Mouse (Mus musculus) midbrain, embryonic 12.5 days (tissue): ENCODE data around the gene Ube2m. TPM values are rescaled to one million over a fixed set of nuclear protein-coding genes. Genes with fewer than 3 reads are reported as not detected.
"Not testable (repeated sequence)": the region's sequence is repeated elsewhere in the genome, so short reads cannot be mapped to it uniquely, and the experiment has no call there.

Experiments
- ATAC-seq: fragments of 200-750 bp; cut with Nextera tagmentation; 2 replicates; pipeline ENCODE4 v1.8.0; 2017; ENCODE audit warnings: low read depth, moderate TSS enrichment, moderate library complexity; ENCODE audit not compliant: low FRiP score
- H3K27ac ChIP-seq: fragments of 300-500 bp; sonication (generic); replicated peaks from 2 replicates; pipeline ENCODE4 v1.5.1; 2016; ENCODE audit warnings: mild to moderate bottlenecking
- H3K27me3 ChIP-seq: fragments of 300-500 bp; sonication (generic); 2 replicates; pipeline ENCODE4 v1.6.1; 2016; ENCODE audit warnings: mild to moderate bottlenecking
- H3K36me3 ChIP-seq: fragments of 300-500 bp; sonication (generic); 2 replicates; pipeline ENCODE4 v1.6.1; 2016
- H3K4me1 ChIP-seq: fragments of 300-500 bp; sonication (generic); 2 replicates; pipeline ENCODE4 v1.6.1; 2016
- H3K4me2 ChIP-seq: fragments of 300-500 bp; sonication (generic); replicated peaks from 2 replicates; pipeline ENCODE4 v1.6.1; 2016; ENCODE audit warnings: mild to moderate bottlenecking, moderate library complexity
- H3K4me3 ChIP-seq: fragments of 300-500 bp; sonication (generic); 2 replicates; pipeline ENCODE4 v1.5.1; 2016; ENCODE audit warnings: mild to moderate bottlenecking
- H3K9ac ChIP-seq: fragments of 300-500 bp; sonication (generic); replicated peaks from 2 replicates; pipeline ENCODE4 v1.6.1; 2016; ENCODE audit warnings: mild to moderate bottlenecking, moderate library complexity
- H3K9me3 ChIP-seq: fragments of 300-500 bp; sonication (generic); 2 replicates; pipeline ENCODE4 v1.6.1; 2016; ENCODE audit warnings: mild to moderate bottlenecking
- WGBS: fragments of 180-500 bp; shearing (Covaris S2); methylation state at CpG from one replicate; pipeline ENCODE4 v1.1.7; 2016; 5-methylcytosine and 5-hydroxymethylcytosine counted together
- polyA plus RNA-seq: library from polyadenylated mRNA; unstranded; fragments of >200 nt; fragmentation: Nextera tagmentation; extraction: Ambion mirVana; gene quantifications from 2 replicates; pipeline ENCODE4 v1.2.1, GENCODE M21; 2016

Gene Ube2m
- 143 and 149 TPM in 2 replicates for polyA plus RNA-seq

GRCm38 (mm10) chr7:13037901-13038555, at the start of gene Ube2m:
Gene Ube2m (minus strand): TSS chr7:13038275.
- ATAC-seq = peak; percentile 92
- Histone ChIP-seq H3K27ac (peak within 1 kb of the TSS; percentile 100), H3K27me3 (peaks cover 25% of the 10 kb centered on the region), H3K9ac (peak within 1 kb of the TSS; percentile 94), H3K9me3 (peaks cover under 1% of the 10 kb centered on the region; the same call in 1 of the 2 replicates), H3K4me1 (peaks cover 38% of the 10 kb centered on the region), H3K4me3 (peak within 1 kb of the TSS; percentile 81), H3K36me3 (peaks cover 16% of the 10 kb centered on the region), H3K4me2 (peak within 1 kb of the TSS; percentile 79)
- under 1% methylated on average over 65 of the region's 65 CpGs for WGBS

GRCm38 (mm10) chr7:13072293-13072692, 34.2 kb upstream of the Ube2m start:
- no peaks in the 10 kb centered on the region for H3K4me1 ChIP-seq
- no peak overlapping the region for H3K4me2 ChIP-seq
- no peak overlapping the region for H3K4me3 ChIP-seq
- 63% methylated on average over 5 of the region's 5 CpGs for WGBS
- H3K9ac ChIP-seq = no peak overlapping the region
- no peak for ATAC-seq
- H3K36me3 ChIP-seq = no peaks in the 10 kb centered on the region
- no peaks in the 10 kb centered on the region for H3K9me3 ChIP-seq
- no peaks in the 10 kb centered on the region for H3K27me3 ChIP-seq
- H3K27ac ChIP-seq = no peak overlapping the region

GRCm38 (mm10) chr7:13063399-13063798, 25.3 kb upstream of the Ube2m start:
- not testable (repeated sequence) for H3K36me3 ChIP-seq, H3K9ac ChIP-seq, ATAC-seq, H3K27ac ChIP-seq, H3K4me3 ChIP-seq, H3K4me2 ChIP-seq, H3K4me1 ChIP-seq, H3K27me3 ChIP-seq, H3K9me3 ChIP-seq
- WGBS = 51% methylated on average over 2 of the region's 2 CpGs

GRCm38 (mm10) chr7:13059536-13059935, 21.5 kb upstream of the Ube2m start:
- 90% methylated on average over 9 of the region's 9 CpGs for WGBS
- Histone ChIP-seq H3K9ac (no peak overlapping the region), H3K4me1 (no peaks in the 10 kb centered on the region), H3K36me3 (no peaks in the 10 kb centered on the region), H3K4me3 (no peak overlapping the region), H3K4me2 (no peak overlapping the region), H3K27me3 (no peaks in the 10 kb centered on the region), H3K27ac (no peak overlapping the region), H3K9me3 (no peaks in the 10 kb centered on the region)
- ATAC-seq = no peak

GRCm38 (mm10) chr7:13056913-13057700, 19.0 kb upstream of the Ube2m start:
- 52% methylated on average over 8 of the region's 8 CpGs for WGBS
- Histone ChIP-seq H3K27ac (no peak overlapping the region), H3K4me1 (peaks cover 6% of the 10 kb centered on the region), H3K27me3 (no peaks in the 10 kb centered on the region), H3K9me3 (no peaks in the 10 kb centered on the region), H3K9ac (no peak overlapping the region), H3K4me2 (no peak overlapping the region), H3K4me3 (no peak overlapping the region), H3K36me3 (no peaks in the 10 kb centered on the region)
- no peak for ATAC-seq

- Histone ChIP-seq H3K27ac (peak within 1 kb of the TSS; percentile 91), H3K9me3 (no peaks in the 10 kb centered on the region), H3K9ac (peak within 1 kb of the TSS; percentile 48), H3K36me3 (no peaks in the 10 kb centered on the region), H3K4me1 (peaks cover 6% of the 10 kb centered on the region), H3K27me3 (no peaks in the 10 kb centered on the region), H3K4me2 (peak within 1 kb of the TSS; percentile 52), H3K4me3 (peak within 1 kb of the TSS; percentile 51)
- under 1% methylated on average over 41 of the region's 41 CpGs for WGBS
- peak; percentile 96 for ATAC-seq
These were observed 16.4 kb upstream of the Ube2m start, which contains the start of gene Mzf1 for GRCm38 (mm10) chr7:13054287-13055010. Gene Mzf1 (minus strand): TSS chr7:13054764.

GRCm38 (mm10) chr7:13053961-13054286, 15.8 kb upstream of the Ube2m start:
- no peak for ATAC-seq
- WGBS = 2% methylated on average over 15 of the region's 15 CpGs
- Histone ChIP-seq H3K4me3 (peak overlapping the region; percentile 51), H3K4me2 (peak overlapping the region; percentile 52), H3K9me3 (no peaks in the 10 kb centered on the region), H3K36me3 (no peaks in the 10 kb centered on the region), H3K27me3 (no peaks in the 10 kb centered on the region), H3K27ac (peak overlapping the region; percentile 91), H3K9ac (peak overlapping the region; percentile 48), H3K4me1 (peaks cover 6% of the 10 kb centered on the region)

- peak overlapping the region; percentile 51 for H3K4me3 ChIP-seq
- no peaks in the 10 kb centered on the region for H3K36me3 ChIP-seq
- no peak overlapping the region for H3K9ac ChIP-seq
- H3K9me3 ChIP-seq = no peaks in the 10 kb centered on the region
- peaks cover 6% of the 10 kb centered on the region for H3K4me1 ChIP-seq
- 97% methylated on average over 2 of the region's 2 CpGs for WGBS
- no peaks in the 10 kb centered on the region for H3K27me3 ChIP-seq
- no peak for ATAC-seq
- 0 out of 2 replicates have a peak overlapping the region, but pooled peaks have one; percentile 91 for H3K27ac ChIP-seq
- peak overlapping the region; percentile 52 for H3K4me2 ChIP-seq
These were observed 15.4 kb upstream of the Ube2m start for GRCm38 (mm10) chr7:13053501-13053900.

GRCm38 (mm10) chr7:13053001-13053400, 14.9 kb upstream of the Ube2m start:
- WGBS = 87% methylated on average over 13 of the region's 13 CpGs
- Histone ChIP-seq H3K4me3 (no peak overlapping the region), H3K27me3 (no peaks in the 10 kb centered on the region), H3K27ac (no peak overlapping the region), H3K9me3 (no peaks in the 10 kb centered on the region), H3K9ac (no peak overlapping the region), H3K36me3 (no peaks in the 10 kb centered on the region), H3K4me2 (no peak overlapping the region), H3K4me1 (peaks cover 6% of the 10 kb centered on the region)
- ATAC-seq = no peak

- 6% methylated on average over 2 of the region's 2 CpGs for WGBS
- Histone ChIP-seq H3K36me3 (no peaks in the 10 kb centered on the region), H3K27ac (no peak overlapping the region), H3K9me3 (peaks cover 6% of the 10 kb centered on the region; the same call in 1 of the 2 replicates), H3K27me3 (peaks cover 47% of the 10 kb centered on the region), H3K4me3 (no peak overlapping the region), H3K9ac (no peak overlapping the region), H3K4me1 (peaks cover 14% of the 10 kb centered on the region), H3K4me2 (no peak overlapping the region)
- peak; percentile 50 for ATAC-seq
These were observed 8.0 kb upstream of the Ube2m start for GRCm38 (mm10) chr7:13046084-13046483.

- peak; percentile 17 for ATAC-seq
- Histone ChIP-seq H3K9me3 (peaks cover 6% of the 10 kb centered on the region; the same call in 1 of the 2 replicates), H3K36me3 (no peaks in the 10 kb centered on the region), H3K9ac (peak overlapping the region; percentile 67), H3K27ac (no peak overlapping the region), H3K4me2 (peak overlapping the region; percentile 87), H3K4me3 (peak overlapping the region; percentile 50), H3K27me3 (peaks cover 53% of the 10 kb centered on the region), H3K4me1 (peaks cover 16% of the 10 kb centered on the region)
- WGBS = 3% methylated on average over 23 of the region's 23 CpGs
These were observed 6.2 kb upstream of the Ube2m start for GRCm38 (mm10) chr7:13044254-13044625.
